Mouse (Mus musculus) lung, postnatal 0 days (tissue): Measurements from ENCODE around the gene Ubc.
A peak's percentile ranks its signal among the peaks of the same experiment; 100 is the strongest.

Experiments used
- CTCF ChIP-seq: IDR thresholded peaks from 2 replicates; pipeline ENCODE4 v1.5.1; 2016; ENCODE audit warnings: antibody characterized with exemption, mild to moderate bottlenecking
- EP300 ChIP-seq: IDR thresholded peaks from 2 replicates; pipeline ENCODE4 v1.6.1; 2016; ENCODE audit warnings: antibody characterized with exemption, mild to moderate bottlenecking, control low read depth

GRCm38 (mm10) chr5:125389579-125390441 lies at the start of gene Ubc:
- TF ChIP-seq CTCF (peak; percentile 19; the same call in 1 of the 2 replicates), EP300 (peak; percentile 35; the same call in 1 of the 2 replicates)
